8 mouse cellular contexts compared by ENCODE assay signal in genomic region chr5:113724446-113724845, GRCm38 (mm10). TPM values are rescaled to one million over a fixed set of nuclear protein-coding genes. Genes with fewer than 3 reads are reported as not detected.
DNase-seq lines count a peak whose midpoint lies in the region; ATAC-seq lines count a peak whose summit lies in the region.

1700069L16Rik (minus strand) TSS chr5:113724772.

- H3K36me3 ChIP-seq in hindbrain, embryonic 12.5 days = no peaks in the 10 kb centered on the region

- no peaks in the 10 kb centered on the region for H3K27me3 ChIP-seq in hindbrain, embryonic 12.5 days

- WGBS in hindbrain, embryonic 12.5 days = 4% methylated on average over 15 of the region's 15 CpGs

- H3K9me3 ChIP-seq in hindbrain, embryonic 12.5 days (replicated peaks) = no peaks in the 10 kb centered on the region

- peaks cover 3% of the 10 kb centered on the region; the same call in 1 of the 2 replicates for H3K4me1 ChIP-seq in hindbrain, embryonic 12.5 days

- H3K4me2 ChIP-seq in hindbrain, embryonic 12.5 days (replicated peaks) = no peak within 1 kb of the TSS

- H3K9ac ChIP-seq in hindbrain, embryonic 12.5 days = no peak within 1 kb of the TSS

- peak; percentile 87 for DNase-seq in MN1 (ENCODE audit: low spot score)
- peak; percentile 94 to 98 for DNase-seq in cerebellum, adult 18-20 months
- DNase-seq in forelimb bud, embryonic 11.5 days (ENCODE audit: low read depth, low spot score) = peak; percentile 85
- DNase-seq in layer of hippocampus, adult 9-11 months = peak; percentile 73
- DNase-seq in lung, postnatal 36 days = peak; percentile 87
- peak; percentile 92 for DNase-seq in right cerebral cortex, adult 2 months (ENCODE audit: low spot score in 2 of 2)
- peak; percentile 79 for DNase-seq in urinary bladder, postnatal 14 days (ENCODE audit: low spot score)

- ATAC-seq in hindbrain, embryonic 12.5 days (ENCODE audit: low FRiP score) = peak; percentile 69

- no peak within 1 kb of the TSS for H3K27ac ChIP-seq in hindbrain, embryonic 12.5 days

- H3K4me3 ChIP-seq in hindbrain, embryonic 12.5 days = no peak within 1 kb of the TSS

RNA-seq across cellular contexts. Expression of gene 1700069L16Rik, which starts in this region (rescaled TPM):
- not detected in 2 replicates for polyA plus RNA-seq in hindbrain, embryonic 12.5 days (2016; fragmentation: Nextera tagmentation; extraction: Ambion mirVana)

Comparison
In these comparisons a context has a peak if more than half of its experiments do, and no peak if none do; other contexts are left out.
1. Peak in ATAC-seq in hindbrain, embryonic 12.5 days; RNA of the gene not detected or under 1 TPM.